Mouse (Mus musculus) B cell, adult 2 months (primary cell): Measurements from ENCODE around the gene Dnah11.

Source experiments
- DNase-seq, 2 experiments: peaks; one replicate each; pipeline ENCODE4 v3.0.0; 2022

The Dnah11 gene

GRCm38 (mm10) chr12:118084806-118085205, 114.0 kb downstream of the Dnah11 start:
- DNase-seq: no peak

- no peak for DNase-seq
These were observed 114.7 kb downstream of the Dnah11 start for GRCm38 (mm10) chr12:118084134-118084533.

- DNase-seq: no peak
These were observed 118.4 kb downstream of the Dnah11 start for GRCm38 (mm10) chr12:118080441-118080840.

GRCm38 (mm10) chr12:118078434-118078989, 120.3 kb downstream of the Dnah11 start:
- no peak for DNase-seq

GRCm38 (mm10) chr12:118076802-118077201, 122.0 kb downstream of the Dnah11 start:
- DNase-seq: no peak

- no peak for DNase-seq
These were observed 126.5 kb downstream of the Dnah11 start for GRCm38 (mm10) chr12:118072181-118072872.

- no peak for DNase-seq
These were observed 127.2 kb downstream of the Dnah11 start for GRCm38 (mm10) chr12:118071667-118072066.

GRCm38 (mm10) chr12:118068785-118069184, 130.1 kb downstream of the Dnah11 start:
- DNase-seq: no peak

GRCm38 (mm10) chr12:118062343-118062742, 136.5 kb downstream of the Dnah11 start:
- DNase-seq: no peak

GRCm38 (mm10) chr12:118056876-118057275, 142.0 kb downstream of the Dnah11 start:
- DNase-seq: no peak

- no peak for DNase-seq
These were observed 153.5 kb downstream of the Dnah11 start for GRCm38 (mm10) chr12:118045381-118045780.

- DNase-seq: no peak
These were observed 155.7 kb downstream of the Dnah11 start for GRCm38 (mm10) chr12:118043130-118043647.

GRCm38 (mm10) chr12:118042196-118042595, 156.6 kb downstream of the Dnah11 start:
- no peak for DNase-seq

- DNase-seq: no peak
These were observed 163.9 kb downstream of the Dnah11 start for GRCm38 (mm10) chr12:118034990-118035389.

- DNase-seq: no peak
These were observed 173.1 kb downstream of the Dnah11 start for GRCm38 (mm10) chr12:118025771-118026170.

GRCm38 (mm10) chr12:118018936-118019335, 179.9 kb downstream of the Dnah11 start:
- DNase-seq: no peak

- no peak for DNase-seq
These were observed 185.0 kb downstream of the Dnah11 start for GRCm38 (mm10) chr12:118013872-118014271.

GRCm38 (mm10) chr12:118011921-118012320, 186.9 kb downstream of the Dnah11 start:
- no peak for DNase-seq

GRCm38 (mm10) chr12:117994938-117995337, 203.9 kb downstream of the Dnah11 start:
- peak; percentile 6 to 10 for DNase-seq

GRCm38 (mm10) chr12:117993499-117993898, 205.3 kb downstream of the Dnah11 start:
- peak; percentile 75 to 79 for DNase-seq

GRCm38 (mm10) chr12:117989018-117989828, 209.6 kb downstream of the Dnah11 start:
- DNase-seq: no peak

GRCm38 (mm10) chr12:117980315-117980714, 218.5 kb downstream of the Dnah11 start:
- DNase-seq: no peak

GRCm38 (mm10) chr12:117973712-117974111, 225.1 kb downstream of the Dnah11 start:
- no peak for DNase-seq

- no peak for DNase-seq
These were observed 236.1 kb downstream of the Dnah11 start for GRCm38 (mm10) chr12:117962698-117963097.
